In genomic region chr5:35839262-35839661, GRCm38 (mm10) we compare ENCODE assay signal across 23 mouse cellular contexts. TPM values are rescaled to one million over a fixed set of nuclear protein-coding genes. Genes with fewer than 3 reads are reported as not detected.
DNase-seq lines count a peak whose midpoint lies in the region; TF ChIP-seq lines count a peak whose summit lies in the region.
"Had no signal": no experiment of that assay in that cellular context is flagged by ENCODE, and none has a peak within 500 bp of the region (broad histone marks: within the 10 kb centered on the region; RNA-seq: fewer than 3 reads in every experiment).

No protein-coding gene starts in this region.

- DNase-seq in embryo, embryonic 10 days (ENCODE audit: low spot score): peak; percentile 29
- DNase-seq in embryo, embryonic 9.5 days (ENCODE audit: extremely low spot score): no peak
- DNase-seq in 416B (ENCODE audit: low read depth): peak; percentile 25
- peak; percentile 65 for DNase-seq in ZHBTc4 (ENCODE audit: low read depth, low spot score)
- no peak for DNase-seq in cerebellum, adult 18-20 months
- no peak for DNase-seq in spleen, postnatal 14 days (ENCODE audit: low spot score in 2 of 2)
- no peak for DNase-seq in left cerebral cortex, postnatal 36 days (ENCODE audit: low spot score in 2 of 2)
- DNase-seq: adrenal gland, postnatal 25 days; B cell, adult 2 months; cerebellum, adult 11-12 months; cerebellum, postnatal 36 days; gastrocnemius, postnatal 14 days; heart, adult 18-20 months; heart, postnatal 4 days; kidney, adult 18-20 months; kidney, postnatal 36 days; layer of hippocampus, adult 9-11 months; thymus, postnatal 14 days had no signal

- H3K79me2 ChIP-seq in myocyte (ENCODE audit: control insufficient read depth, insufficient read depth): no peaks in the 10 kb centered on the region

- no peaks in the 10 kb centered on the region for H3K36me3 ChIP-seq in myocyte (ENCODE audit: control insufficient read depth, insufficient read depth)
- H3K36me3 ChIP-seq: embryonic facial prominence, embryonic 13.5 days; heart, embryonic 13.5 days; limb, embryonic 13.5 days had no signal

- intact Hi-C loops in left cerebral cortex, postnatal 36 days (cut with DNase I): no loop called here

- H3K4me2 ChIP-seq in myocyte (ENCODE audit: low read depth): peak overlapping the region; percentile 42
- H3K4me2 ChIP-seq: embryonic facial prominence, embryonic 13.5 days; heart, embryonic 13.5 days; limb, embryonic 13.5 days had no signal

- no peak overlapping the region for H3ac ChIP-seq in myocyte (ENCODE audit: control insufficient read depth, insufficient read length)

- H3K27me3 ChIP-seq in myocyte (ENCODE audit: control insufficient read depth, insufficient read depth, insufficient read length): peaks cover 46% of the 10 kb centered on the region
- H3K27me3 ChIP-seq: heart, embryonic 13.5 days; limb, embryonic 13.5 days had no signal

- no peak overlapping the region for H3K4me3 ChIP-seq in myocyte
- H3K4me3 ChIP-seq: embryonic facial prominence, embryonic 13.5 days; heart, embryonic 13.5 days; limb, embryonic 13.5 days; megakaryocyte, embryonic 14.5 days had no signal

- TF ChIP-seq POLR2A in myocyte (IDR thresholded peaks at IDR 0.05; ENCODE audit: insufficient read length, low read depth): no peak

TF ChIP-seq in myocyte, 11 proteins besides CTCF, POLR2A, EP300 and RAD21:
- TF ChIP-seq MYOG (IDR thresholded peaks at IDR 0.05; ENCODE audit: control insufficient read depth in 1 of 3, insufficient read depth in 1 of 3, insufficient read length in 2 of 3, low read depth in 2 of 3) (no peak), SRF (IDR thresholded peaks at IDR 0.05; ENCODE audit: control insufficient read depth, insufficient read length, low read depth) (no peak), MYOD1 (IDR thresholded peaks at IDR 0.05; ENCODE audit: control insufficient read depth in 1 of 3, insufficient read length in 2 of 3, low read depth in 2 of 3) (no peak), MAX (IDR thresholded peaks at IDR 0.05; ENCODE audit: low read depth) (no peak), E2F4 (IDR thresholded peaks at IDR 0.05; ENCODE audit: insufficient read depth) (no peak), CEBPB (IDR thresholded peaks at IDR 0.05; ENCODE audit: insufficient read depth, poor library complexity, severe bottlenecking) (no peak), TCF3 (IDR thresholded peaks at IDR 0.05; ENCODE audit: insufficient read length, low read depth) (no peak), REST (IDR thresholded peaks at IDR 0.05; ENCODE audit: insufficient read depth, insufficient read length) (no peak), POLR2AphosphoS2 (IDR thresholded peaks at IDR 0.05; ENCODE audit: insufficient read length, low read depth) (no peak), TCF12 (IDR thresholded peaks at IDR 0.05; ENCODE audit: insufficient read depth, poor library complexity, severe bottlenecking) (no peak), USF1 (IDR thresholded peaks at IDR 0.05; ENCODE audit: low read depth) (no peak)

RNA-seq across cellular contexts. Expression of gene Afap1, which starts 53.9 kb away (rescaled TPM):
- polyA plus RNA-seq in myocyte (2012; fragmentation: generic; extraction: Trizol): 12.4 TPM
- 10 to 100 TPM; 27.0 to 30.4 TPM for total RNA-seq in left cerebral cortex, postnatal 36 days (2021)

Comparison
In these comparisons a context has a peak if more than half of its experiments do, and no peak if none do; other contexts are left out.
1. DNase-seq: peak in embryo, embryonic 10 days (single experiment), 416B (single experiment) and ZHBTc4 (single experiment); none in embryo, embryonic 9.5 days (single experiment), cerebellum, adult 18-20 months (0 of 2), spleen, postnatal 14 days (0 of 2) and left cerebral cortex, postnatal 36 days (0 of 2).